Mouse (Mus musculus) C2C12 (cell line): Measurements from ENCODE around the gene Pds5b.

Experiments
- CEBPB ChIP-seq: IDR thresholded peaks from one replicate; pipeline ENCODE4 v1.6.1; 2011; ENCODE audit warnings: low read depth, mild to moderate bottlenecking, control low read depth, moderate library complexity
- CTCF ChIP-seq: IDR thresholded peaks from one replicate; pipeline ENCODE4 v1.5.1; 2011; ENCODE audit not compliant: control insufficient read depth, insufficient read depth, insufficient read length
- FOSL1 ChIP-seq: IDR thresholded peaks from one replicate; pipeline ENCODE4 v1.8.0; 2011; ENCODE audit warnings: mild to moderate bottlenecking, low read length; ENCODE audit not compliant: poor library complexity, insufficient read depth, severe bottlenecking
- USF1 ChIP-seq: IDR thresholded peaks from one replicate; pipeline ENCODE4 v1.6.1; 2011; ENCODE audit warnings: low read depth, mild to moderate bottlenecking, control low read depth, moderate library complexity

DNA sequence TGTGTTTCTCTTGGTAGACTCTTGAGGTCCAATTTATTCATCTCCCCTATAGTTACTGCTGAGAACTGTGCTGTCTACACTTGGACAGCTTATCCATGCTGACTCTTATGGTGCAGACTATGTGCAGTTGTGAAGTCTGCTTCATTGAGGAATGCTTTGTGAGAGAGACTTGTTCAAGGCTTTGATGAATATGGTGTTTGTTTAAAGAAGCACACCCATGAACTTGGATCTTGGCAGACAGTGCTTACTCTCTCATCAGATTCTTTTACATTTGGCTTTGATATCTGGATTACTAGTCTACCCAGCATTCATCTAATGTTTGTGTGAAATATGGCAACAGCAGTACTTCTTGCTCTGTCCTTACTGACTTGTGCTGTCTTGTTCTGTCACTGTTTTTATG is 39.9 kb downstream of the Pds5b start:
- TF ChIP-seq CTCF (no peak), FOSL1 (no peak), CEBPB (no peak), USF1 (no peak)
